Mouse (Mus musculus) thymus, postnatal 0 days (tissue): Measurements from ENCODE around the gene Naaa. TPM values are rescaled to one million over a fixed set of nuclear protein-coding genes. Genes with fewer than 3 reads are reported as not detected.
A peak's percentile ranks its signal among the peaks of the same experiment; 100 is the strongest.

ENCODE experiments used
- DNase-seq: peaks from one replicate; pipeline ENCODE4 v3.0.0-alpha.2; 2015; ENCODE audit warnings: low spot score
- polyA plus RNA-seq: library from polyadenylated mRNA; unstranded; fragments of >200 nt; fragmentation: Nextera tagmentation; extraction: Ambion mirVana; gene quantifications from 2 replicates; pipeline ENCODE4 v1.2.1, GENCODE M21; 2015

Gene Naaa
- polyA plus RNA-seq = 12.6 and 13.4 TPM in 2 replicates

- DNase-seq = peak; percentile 69
These were observed at the start of gene Naaa for GRCm38 (mm10) chr5:92277437-92278394. TSS of gene Naaa (minus strand) at chr5:92278170.

- peak; percentile 7 for DNase-seq
These were observed 49.4 kb upstream of the Naaa start for GRCm38 (mm10) chr5:92327367-92327766.

GRCm38 (mm10) chr5:92323264-92323663 lies 45.3 kb upstream of the Naaa start:
- DNase-seq = no peak

- DNase-seq = no peak
These were observed 44.6 kb upstream of the Naaa start for GRCm38 (mm10) chr5:92322612-92323011.

- no peak for DNase-seq
These were observed 43.8 kb upstream of the Naaa start for GRCm38 (mm10) chr5:92321631-92322400.

GRCm38 (mm10) chr5:92318596-92318995 lies 40.6 kb upstream of the Naaa start:
- no peak for DNase-seq

GRCm38 (mm10) chr5:92318119-92318518 lies 40.1 kb upstream of the Naaa start:
- no peak for DNase-seq

GRCm38 (mm10) chr5:92313776-92314175 lies 35.8 kb upstream of the Naaa start:
- DNase-seq = no peak

GRCm38 (mm10) chr5:92312046-92312715 lies 34.2 kb upstream of the Naaa start:
- DNase-seq = peak; percentile 81

- peak; percentile 94 for DNase-seq
These were observed 31.9 kb upstream of the Naaa start, which contains the start of gene Sdad1 for GRCm38 (mm10) chr5:92309681-92310511. TSS of gene Sdad1 (minus strand) at chr5:92310479.

- no peak for DNase-seq
These were observed 26.3 kb upstream of the Naaa start for GRCm38 (mm10) chr5:92304291-92304690.

GRCm38 (mm10) chr5:92302149-92302840 lies 24.3 kb upstream of the Naaa start:
- DNase-seq = no peak

GRCm38 (mm10) chr5:92294525-92294924 lies 16.6 kb upstream of the Naaa start:
- no peak for DNase-seq

GRCm38 (mm10) chr5:92291652-92292414 lies 13.9 kb upstream of the Naaa start:
- no peak for DNase-seq

- no peak for DNase-seq
These were observed 9.9 kb upstream of the Naaa start for GRCm38 (mm10) chr5:92287840-92288239.

- DNase-seq = no peak
These were observed 5.1 kb upstream of the Naaa start for GRCm38 (mm10) chr5:92283107-92283506.

GRCm38 (mm10) chr5:92282571-92282970 lies 4.6 kb upstream of the Naaa start:
- no peak for DNase-seq

GRCm38 (mm10) chr5:92278942-92279537 lies 1.1 kb upstream of the Naaa start:
- DNase-seq = no peak

GRCm38 (mm10) chr5:92270496-92270895 lies 7.5 kb downstream of the Naaa start:
- no peak for DNase-seq
